8 mouse cellular contexts compared by ENCODE assay signal in genomic region chr9:123528087-123528925, GRCm38 (mm10). TPM values are rescaled to one million over a fixed set of nuclear protein-coding genes. Genes with fewer than 3 reads are reported as not detected.
DNase-seq lines count a peak whose midpoint lies in the region; ATAC-seq and TF ChIP-seq lines count a peak whose summit lies in the region.

No protein-coding gene starts in this region.

- peak overlapping the region; percentile 58 for H3K4me2 ChIP-seq in forebrain, embryonic 16.5 days (ENCODE audit: low read length)

- no peak for DNase-seq in layer of hippocampus, adult 2 months (ENCODE audit: low spot score in 2 of 2)
- DNase-seq in layer of hippocampus, postnatal 25 days (ENCODE audit: extremely low spot score in 1 of 2, low spot score in 1 of 2), result no peak
- DNase-seq in liver, adult 2 months (ENCODE audit: extremely low read depth, low read depth, low spot score), result no peak
- no peak for DNase-seq in adrenal gland, adult 8-10 months
- no peak for DNase-seq in retina, embryonic 14.5 days (ENCODE audit: low spot score)

- no peak for TF ChIP-seq CTCF in layer of hippocampus, adult 2 months (conservative IDR thresholded peaks at IDR 0.05)
- no peak for TF ChIP-seq CTCF in bone marrow, adult 2 months (IDR thresholded peaks at IDR 0.05; ENCODE audit: control insufficient read depth, insufficient read depth, low read length)
- TF ChIP-seq CTCF in liver, adult 2 months (IDR thresholded peaks at IDR 0.05; ENCODE audit: low read depth, low read length), result no peak

- no peaks in the 10 kb centered on the region for H3K36me3 ChIP-seq in forebrain, embryonic 16.5 days (ENCODE audit: control insufficient read depth, insufficient read depth)
- no peaks in the 10 kb centered on the region for H3K36me3 ChIP-seq in liver, adult 2 months (ENCODE audit: control insufficient read depth, insufficient read depth, low read length)

- no peak for ATAC-seq in forebrain, embryonic 16.5 days
- ATAC-seq in monocyte, adult 5-6 weeks (replicated peaks; ENCODE audit: insufficient number of reproducible peaks, low FRiP score, low TSS enrichment, poor library complexity, severe bottlenecking), result no peak

- no peaks in the 10 kb centered on the region; the same call in 1 of the 2 replicates for H3K79me2 ChIP-seq in liver, adult 2 months (ENCODE audit: control insufficient read depth, insufficient read depth, low read length)

- H3K9ac ChIP-seq in forebrain, embryonic 16.5 days (replicated peaks; ENCODE audit: low read depth, low read length), result peak overlapping the region; percentile 64
- H3K9ac ChIP-seq in liver, adult 2 months (ENCODE audit: low read depth, low read length), result peak overlapping the region; percentile 49

- no peaks in the 10 kb centered on the region for H3K9me3 ChIP-seq in forebrain, embryonic 16.5 days (ENCODE audit: control insufficient read depth, low read length)

- WGBS in bone marrow, adult 2 months, result 22% methylated on average over 6 of the region's 6 CpGs
- 20% methylated on average over 6 of the region's 6 CpGs for WGBS in forebrain, embryonic 16.5 days
- WGBS in liver, adult 2 months, result 8% methylated on average over 6 of the region's 6 CpGs

- peak overlapping the region; percentile 93 for H3K4me3 ChIP-seq in layer of hippocampus, adult 2 months
- H3K4me3 ChIP-seq in bone marrow, adult 2 months (replicated peaks; ENCODE audit: control insufficient read depth, low read depth, low read length), result peak overlapping the region; percentile 71
- H3K4me3 ChIP-seq in forebrain, embryonic 16.5 days (replicated peaks; ENCODE audit: low read length), result peak overlapping the region; percentile 97
- H3K4me3 ChIP-seq in liver, adult 2 months (ENCODE audit: insufficient read depth, low read depth, low read length), result peak overlapping the region; percentile 35

- TF ChIP-seq POLR2A in bone marrow, adult 2 months (IDR thresholded peaks at IDR 0.05; ENCODE audit: borderline replicate concordance, control insufficient read depth, low read depth, low read length), result no peak
- no peak for TF ChIP-seq POLR2A in liver, adult 2 months (IDR thresholded peaks at IDR 0.05; ENCODE audit: extremely low read depth, insufficient read depth, low read length)

- H3K27ac ChIP-seq in layer of hippocampus, adult 2 months, result peak overlapping the region; percentile 98
- peak overlapping the region; percentile 95 for H3K27ac ChIP-seq in bone marrow, adult 2 months (ENCODE audit: control insufficient read depth, insufficient read depth, low read depth, low read length, poor library complexity)
- H3K27ac ChIP-seq in forebrain, embryonic 16.5 days (ENCODE audit: low read length), result peak overlapping the region; percentile 92
- H3K27ac ChIP-seq in liver, adult 2 months (replicated peaks; ENCODE audit: insufficient read depth, low read depth, low read length), result peak overlapping the region; percentile 73

- H3K27me3 ChIP-seq in forebrain, embryonic 16.5 days (replicated peaks; ENCODE audit: control insufficient read depth, insufficient read depth, low read length), result no peaks in the 10 kb centered on the region
- no peaks in the 10 kb centered on the region for H3K27me3 ChIP-seq in liver, adult 2 months (ENCODE audit: control insufficient read depth, insufficient read depth, low read length)

- peaks cover 4% of the 10 kb centered on the region; the same call in 1 of the 2 replicates for H3K4me1 ChIP-seq in bone marrow, adult 2 months (ENCODE audit: control insufficient read depth, insufficient read depth, low read length)
- peaks cover 20% of the 10 kb centered on the region for H3K4me1 ChIP-seq in forebrain, embryonic 16.5 days (replicated peaks; ENCODE audit: control insufficient read depth, insufficient read depth, low read length)
- H3K4me1 ChIP-seq in liver, adult 2 months (ENCODE audit: control insufficient read depth, insufficient read depth, low read length), result peaks cover 8% of the 10 kb centered on the region

RNA-seq across cellular contexts. Expression of gene Sacm1l, which starts 1.3 kb away (rescaled TPM):
- total RNA-seq in layer of hippocampus, adult 2 months (2021), result 10 to 100 TPM; 53.7 to 56.8 TPM
- 10 to 100 TPM; 51.0 to 58.1 TPM for total RNA-seq in layer of hippocampus, postnatal 25 days (2021)
- polyA plus RNA-seq in bone marrow, adult 2 months (2011; ENCODE audit: insufficient read depth, insufficient read length, low replicate concordance, missing spikeins), result 5.8 and 9.0 TPM in 2 replicates
- 54.2 and 60.3 TPM in 2 replicates for polyA plus RNA-seq in forebrain, embryonic 16.5 days (2015; fragmentation: Nextera tagmentation; extraction: Ambion mirVana)
- 62.3 and 74.3 TPM in 2 replicates for total RNA-seq in liver, adult 2 months (2014; rRNA removed)
- polyA plus RNA-seq in liver, adult 2 months (2012; rRNA removed), result 7.7 and 9.4 TPM in 2 replicates
- 44.7 to 69.1 TPM (median 57.9 TPM) in 3 replicates for total RNA-seq in monocyte, adult 5-6 weeks (2017)
- total RNA-seq in adrenal gland, adult 8-10 months (2022), result 100 to 1,000 TPM in 1 of 4 experiments, 10 to 100 TPM in 3; 80.8 to 101 (median 85.6) TPM

RNA-seq across cellular contexts. Expression of gene Limd1, which starts 49.8 kb away (rescaled TPM):
- 1 to 10 TPM; 5.7 to 7.6 TPM for total RNA-seq in layer of hippocampus, adult 2 months (2021)
- 1 to 10 TPM; 6.4 to 6.5 TPM for total RNA-seq in layer of hippocampus, postnatal 25 days (2021)
- 16.0 and 19.0 TPM in 2 replicates for polyA plus RNA-seq in bone marrow, adult 2 months (2011; ENCODE audit: insufficient read depth, insufficient read length, low replicate concordance, missing spikeins)
- 15.8 and 18.1 TPM in 2 replicates for polyA plus RNA-seq in forebrain, embryonic 16.5 days (2015; fragmentation: Nextera tagmentation; extraction: Ambion mirVana)
- 19.7 and 22.2 TPM in 2 replicates for total RNA-seq in liver, adult 2 months (2014; rRNA removed)
- polyA plus RNA-seq in liver, adult 2 months (2012; rRNA removed), result 15.9 and 24.6 TPM in 2 replicates
- 54.7 to 68.7 TPM (median 65.2 TPM) in 3 replicates for total RNA-seq in monocyte, adult 5-6 weeks (2017)
- 10 to 100 TPM; 31.3 to 33.8 (median 31.9) TPM for total RNA-seq in adrenal gland, adult 8-10 months (2022)

Comparison
In these comparisons a context has a peak if more than half of its experiments do, and no peak if none do; other contexts are left out.
1. H3K4me3 ChIP-seq: peak in every context shown above with its lines; median percentile 97 in forebrain, embryonic 16.5 days; 93 in layer of hippocampus, adult 2 months; 71 in bone marrow, adult 2 months; 35 in liver, adult 2 months.